Mouse (Mus musculus) heart, embryonic 12.5 days (tissue): ENCODE measurements around the gene Vmn1r79. TPM values are rescaled to one million over a fixed set of nuclear protein-coding genes. Genes with fewer than 3 reads are reported as not detected.
"Not testable (repeated sequence)": the region's sequence is repeated elsewhere in the genome, so short reads cannot be mapped to it uniquely, and the experiment has no call there.

Experiments used
- ATAC-seq: fragments of 200-750 bp; cut with Nextera tagmentation; 2 replicates; pipeline ENCODE4 v1.8.0; 2017; ENCODE audit warnings: moderate TSS enrichment, moderate library complexity; ENCODE audit not compliant: insufficient number of reproducible peaks, low FRiP score
- H3K27ac ChIP-seq: fragments of 300-500 bp; sonication (generic); 2 replicates; pipeline ENCODE4 v1.5.1; 2016; ENCODE audit warnings: mild to moderate bottlenecking, moderate library complexity; ENCODE audit not compliant: poor library complexity, severe bottlenecking
- H3K27me3 ChIP-seq: fragments of 300-500 bp; sonication (generic); replicated peaks from 2 replicates; pipeline ENCODE4 v1.6.1; 2016; ENCODE audit warnings: mild to moderate bottlenecking, moderate library complexity
- H3K36me3 ChIP-seq: fragments of 300-500 bp; sonication (generic); 2 replicates; pipeline ENCODE4 v1.6.1; 2016; ENCODE audit warnings: mild to moderate bottlenecking, moderate library complexity
- H3K4me1 ChIP-seq: fragments of 300-500 bp; sonication (generic); replicated peaks from 2 replicates; pipeline ENCODE4 v1.6.1; 2016; ENCODE audit warnings: mild to moderate bottlenecking
- H3K4me2 ChIP-seq: fragments of 300-500 bp; sonication (generic); 2 replicates; pipeline ENCODE4 v1.6.1; 2016; ENCODE audit warnings: mild to moderate bottlenecking, moderate library complexity
- H3K4me3 ChIP-seq: fragments of 300-500 bp; sonication (generic); 2 replicates; pipeline ENCODE4 v1.5.1; 2016; ENCODE audit warnings: mild to moderate bottlenecking
- H3K9ac ChIP-seq: fragments of 300-500 bp; sonication (generic); 2 replicates; pipeline ENCODE4 v1.6.1; 2016; ENCODE audit warnings: mild to moderate bottlenecking, moderate library complexity
- H3K9me3 ChIP-seq: fragments of 300-500 bp; sonication (generic); replicated peaks from 2 replicates; pipeline ENCODE4 v1.6.1; 2016; ENCODE audit warnings: mild to moderate bottlenecking, moderate library complexity
- WGBS: fragments of 180-500 bp; shearing (Covaris S2); methylation state at CpG from one replicate; pipeline ENCODE4 v1.1.7; 2016; 5-methylcytosine and 5-hydroxymethylcytosine counted together
- polyA plus RNA-seq: library from polyadenylated mRNA; unstranded; fragments of >200 nt; fragmentation: Nextera tagmentation; extraction: Ambion mirVana; gene quantifications from 2 replicates; pipeline ENCODE4 v1.2.1, GENCODE M21; 2016

Gene Vmn1r79
- not detected in 2 replicates for polyA plus RNA-seq

DNA sequence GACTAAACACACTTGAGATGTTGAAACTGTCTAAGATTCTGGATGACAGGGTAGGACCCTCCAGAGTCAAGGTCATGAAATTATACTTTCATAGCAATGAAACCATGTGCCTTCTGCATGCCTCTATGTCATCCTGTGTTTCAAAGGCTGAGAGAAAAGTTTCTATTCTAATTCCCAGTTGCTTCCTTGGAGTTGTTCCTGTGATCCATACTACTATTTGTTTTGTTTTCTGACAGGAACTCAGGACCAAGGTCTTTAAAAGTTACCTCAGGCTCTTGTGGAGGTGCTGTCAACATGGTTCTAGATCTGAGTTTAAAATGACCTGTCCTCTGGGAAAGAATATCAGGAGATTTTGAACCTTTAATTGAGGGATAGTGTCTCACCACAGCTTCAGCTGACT lies at the start of gene Vmn1r79:
Vmn1r79 (plus strand) TSS at position 301 of the 400 bp plus-strand sequence.
- H3K9ac ChIP-seq, H3K36me3 ChIP-seq, H3K9me3 ChIP-seq, H3K4me3 ChIP-seq, ATAC-seq, H3K27me3 ChIP-seq, H3K27ac ChIP-seq, H3K4me2 ChIP-seq, H3K4me1 ChIP-seq: not testable (repeated sequence)

DNA sequence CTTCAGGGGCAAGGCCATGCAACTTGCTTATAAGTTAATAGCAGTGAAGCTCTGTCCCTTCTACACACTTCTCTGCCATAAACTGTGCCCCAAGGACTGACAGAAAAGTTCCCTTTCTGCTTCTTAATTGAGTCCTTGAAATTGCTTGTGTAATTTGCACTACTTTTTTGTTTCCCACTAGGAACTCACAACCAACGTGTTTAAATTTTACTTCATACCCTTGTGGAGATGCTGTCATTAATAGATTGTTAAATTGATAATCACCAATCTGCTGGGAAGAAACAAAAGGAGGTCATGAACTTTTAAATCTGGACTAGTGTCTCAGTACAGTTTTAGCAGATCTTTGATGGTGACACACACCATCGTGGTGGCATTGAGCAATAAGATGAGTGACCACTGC lies 21.1 kb upstream of the Vmn1r79 start, which contains the start of gene Vmn1r78:
Vmn1r78 (plus strand) TSS at position 301 of the 400 bp plus-strand sequence.
- Histone ChIP-seq H3K27ac (no peak within 1 kb of the TSS), H3K4me2 (no peak within 1 kb of the TSS), H3K36me3 (no peaks in the 10 kb centered on the region), H3K4me3 (no peak within 1 kb of the TSS), H3K27me3 (no peaks in the 10 kb centered on the region), H3K9me3 (no peaks in the 10 kb centered on the region; the same call in 1 of the 2 replicates), H3K4me1 (no peaks in the 10 kb centered on the region), H3K9ac (no peak within 1 kb of the TSS)
- ATAC-seq, result no peak
- 55% methylated on average over 2 of the region's 2 CpGs for WGBS

DNA sequence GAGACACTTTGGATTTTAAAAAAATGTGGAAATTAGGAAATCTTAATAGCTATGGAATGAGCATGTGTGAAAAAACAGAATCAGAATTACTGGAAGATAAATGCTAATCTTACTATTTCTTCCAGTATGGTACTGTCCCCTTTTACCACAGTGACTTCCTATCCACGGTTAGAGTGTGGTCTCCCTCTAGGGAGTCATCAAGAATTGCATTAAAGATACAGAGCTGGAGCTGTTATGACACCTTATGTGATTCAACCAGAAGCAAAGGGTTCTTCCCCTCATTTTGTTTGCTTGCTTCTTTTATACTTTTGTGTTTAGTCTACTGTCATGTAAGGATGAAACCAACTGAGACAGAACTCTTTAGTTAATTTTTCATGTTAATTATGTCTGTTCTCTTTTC lies 14.6 kb upstream of the Vmn1r79 start:
- not testable (repeated sequence) for ATAC-seq, H3K4me3 ChIP-seq, H3K4me1 ChIP-seq, H3K27ac ChIP-seq, H3K27me3 ChIP-seq, H3K36me3 ChIP-seq, H3K4me2 ChIP-seq, H3K9ac ChIP-seq, H3K9me3 ChIP-seq
- WGBS, result 39% methylated on average over 1 of the region's 1 CpGs

- not testable (repeated sequence) for H3K9ac ChIP-seq, H3K27me3 ChIP-seq, H3K4me1 ChIP-seq, H3K27ac ChIP-seq, H3K36me3 ChIP-seq, ATAC-seq, H3K4me2 ChIP-seq, H3K4me3 ChIP-seq, H3K9me3 ChIP-seq
- 54% methylated on average over 2 of the region's 2 CpGs for WGBS
Observed at GRCm38 (mm10) chr7:12172926-12173325, 1.8 kb downstream of the Vmn1r79 start.

- no peaks in the 10 kb centered on the region for H3K4me1 ChIP-seq
- no peaks in the 10 kb centered on the region for H3K36me3 ChIP-seq
- H3K27me3 ChIP-seq, result no peaks in the 10 kb centered on the region
- no peak within 1 kb of the TSS for H3K9ac ChIP-seq
- ATAC-seq, result no peak
- 0 out of 2 replicates have a peak, but pooled peaks cover 5% of the 10 kb centered on the region for H3K9me3 ChIP-seq
- WGBS, result 76% methylated on average over 1 of the region's 1 CpGs
- no peak within 1 kb of the TSS for H3K27ac ChIP-seq
- no peak within 1 kb of the TSS for H3K4me3 ChIP-seq
- no peak within 1 kb of the TSS for H3K4me2 ChIP-seq
Observed at GRCm38 (mm10) chr7:12188986-12189385, 17.9 kb downstream of the Vmn1r79 start, which contains the start of gene Vmn1r80. Vmn1r80 (plus strand) TSS chr7:12189286.

DNA sequence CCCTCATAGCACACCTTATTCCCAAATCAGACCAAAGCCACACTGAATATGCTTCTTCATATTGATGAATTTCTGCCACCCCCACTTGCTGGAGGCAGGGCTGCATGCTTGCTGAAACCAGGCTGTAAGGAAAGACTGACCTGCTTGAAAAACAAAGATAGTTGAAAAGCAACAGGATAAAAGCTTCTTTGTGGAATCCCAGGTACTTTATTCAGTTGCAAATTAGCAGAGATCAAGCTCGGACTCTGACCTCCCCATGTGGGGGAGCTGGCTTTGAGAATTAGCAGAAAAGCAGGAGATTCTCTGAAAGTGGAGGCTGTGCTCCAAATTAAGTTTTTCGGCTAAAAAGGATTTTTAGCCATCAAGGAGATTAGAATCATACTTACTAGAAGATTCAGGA lies 33.1 kb downstream of the Vmn1r79 start:
- Histone ChIP-seq H3K9ac (no peak overlapping the region), H3K9me3 (peaks cover 13% of the 10 kb centered on the region), H3K4me3 (no peak overlapping the region), H3K27ac (no peak overlapping the region), H3K4me1 (no peaks in the 10 kb centered on the region), H3K4me2 (no peak overlapping the region), H3K27me3 (no peaks in the 10 kb centered on the region), H3K36me3 (no peaks in the 10 kb centered on the region)
- WGBS, result 64% methylated on average over 2 of the region's 2 CpGs
- no peak for ATAC-seq

Other genes starting within 250 kb of the Vmn1r79 start
- not detected in 2 replicates for gene Vmn1r76, start 233.1 kb upstream of the Vmn1r79 start, polyA plus RNA-seq
- not detected in 2 replicates for gene Vmn1r77, start 134.5 kb upstream of the Vmn1r79 start, polyA plus RNA-seq
- gene Vmn1r78, start 21.0 kb upstream of the Vmn1r79 start, polyA plus RNA-seq, result not detected in 2 replicates
- not detected in 2 replicates for gene Vmn1r80, start 18.0 kb downstream of the Vmn1r79 start, polyA plus RNA-seq
- not detected in 2 replicates for gene Vmn1r81, start 97.0 kb downstream of the Vmn1r79 start, polyA plus RNA-seq
- not detected in 2 replicates for gene Vmn1r82, start 129.2 kb downstream of the Vmn1r79 start, polyA plus RNA-seq
- not detected in 2 replicates for gene Vmn1r83, start 158.2 kb downstream of the Vmn1r79 start, polyA plus RNA-seq
- gene Vmn1r84, start 198.0 kb downstream of the Vmn1r79 start, polyA plus RNA-seq, result not detected in 2 replicates